Mouse (Mus musculus): ENCODE measurements around the gene Hspa12a. TPM values are rescaled to one million over a fixed set of nuclear protein-coding genes. Genes with fewer than 3 reads are reported as not detected.

Gene Hspa12a
- polyA plus RNA-seq, 1 experiment from 2014 or later, result 15.7 TPM

- ATAC-seq (ENCODE audit: low FRiP score) (no peak), DNase-seq (ENCODE audit: low spot score) (no peak)
- Histone ChIP-seq H3K27me3 (ENCODE audit: control insufficient read depth, insufficient read depth, low read length) (no peaks in the 10 kb centered on the region), H3K9me3 (ENCODE audit: control insufficient read depth, low read length) (no peaks in the 10 kb centered on the region), H3K4me3 (ENCODE audit: low read depth, low read length) (no peak within 1 kb of the TSS), H3K4me1 (replicated peaks; ENCODE audit: control insufficient read depth, insufficient read depth, low read length) (no peaks in the 10 kb centered on the region), H3K4me2 (replicated peaks; ENCODE audit: low read depth, low read length) (no peak within 1 kb of the TSS), H3K36me3 (ENCODE audit: control insufficient read depth, insufficient read depth, low read length) (no peaks in the 10 kb centered on the region), H3K9ac (ENCODE audit: low read depth, low read length) (no peak within 1 kb of the TSS), H3K27ac (ENCODE audit: low read depth, low read length) (no peak within 1 kb of the TSS)
- WGBS, result 43% methylated on average over 10 of the region's 10 CpGs
Measured at GRCm38 (mm10) chr19:58794284-58794683, 149.2 kb downstream of the Hspa12a start, which contains the start of gene 1700019N19Rik. Gene 1700019N19Rik (minus strand): TSS chr19:58794461.

- Histone ChIP-seq H3K9ac (ENCODE audit: low read depth, low read length) (no peak overlapping the region), H3K36me3 (ENCODE audit: control insufficient read depth, insufficient read depth, low read length) (no peaks in the 10 kb centered on the region), H3K4me2 (replicated peaks; ENCODE audit: low read depth, low read length) (no peak overlapping the region), H3K27me3 (ENCODE audit: control insufficient read depth, insufficient read depth, low read length) (no peaks in the 10 kb centered on the region), H3K4me1 (replicated peaks; ENCODE audit: control insufficient read depth, insufficient read depth, low read length) (no peaks in the 10 kb centered on the region), H3K27ac (ENCODE audit: low read depth, low read length) (no peak overlapping the region), H3K9me3 (ENCODE audit: control insufficient read depth, low read length) (no peaks in the 10 kb centered on the region), H3K4me3 (ENCODE audit: low read depth, low read length) (no peak overlapping the region)
- WGBS, result 85% methylated on average over 11 of the region's 11 CpGs
- DNase-seq (ENCODE audit: low spot score) (no peak), ATAC-seq (ENCODE audit: low FRiP score) (no peak)
Measured at GRCm38 (mm10) chr19:58789194-58789593, 154.3 kb downstream of the Hspa12a start.

GRCm38 (mm10) chr19:58783938-58784337 is 159.5 kb downstream of the Hspa12a start:
- Histone ChIP-seq H3K4me3 (ENCODE audit: low read depth, low read length) (no peak overlapping the region), H3K9me3 (ENCODE audit: control insufficient read depth, low read length) (no peaks in the 10 kb centered on the region), H3K9ac (ENCODE audit: low read depth, low read length) (no peak overlapping the region), H3K36me3 (ENCODE audit: control insufficient read depth, insufficient read depth, low read length) (no peaks in the 10 kb centered on the region), H3K27ac (ENCODE audit: low read depth, low read length) (no peak overlapping the region), H3K4me1 (replicated peaks; ENCODE audit: control insufficient read depth, insufficient read depth, low read length) (no peaks in the 10 kb centered on the region; the same call in 1 of the 2 replicates), H3K27me3 (ENCODE audit: control insufficient read depth, insufficient read depth, low read length) (no peaks in the 10 kb centered on the region), H3K4me2 (replicated peaks; ENCODE audit: low read depth, low read length) (no peak overlapping the region)
- ATAC-seq (ENCODE audit: low FRiP score) (0 out of 2 replicates have a peak, but pooled peaks have one; percentile 45), DNase-seq (ENCODE audit: low spot score) (peak; percentile 33)
- 38% methylated on average over 7 of the region's 7 CpGs for WGBS

GRCm38 (mm10) chr19:58781566-58781965 is 161.9 kb downstream of the Hspa12a start:
- Histone ChIP-seq H3K27me3 (ENCODE audit: control insufficient read depth, insufficient read depth, low read length) (no peaks in the 10 kb centered on the region), H3K9ac (ENCODE audit: low read depth, low read length) (no peak overlapping the region), H3K36me3 (ENCODE audit: control insufficient read depth, insufficient read depth, low read length) (no peaks in the 10 kb centered on the region), H3K9me3 (ENCODE audit: control insufficient read depth, low read length) (no peaks in the 10 kb centered on the region), H3K4me1 (replicated peaks; ENCODE audit: control insufficient read depth, insufficient read depth, low read length) (no peaks in the 10 kb centered on the region; the same call in 1 of the 2 replicates), H3K4me2 (replicated peaks; ENCODE audit: low read depth, low read length) (no peak overlapping the region), H3K27ac (ENCODE audit: low read depth, low read length) (no peak overlapping the region), H3K4me3 (ENCODE audit: low read depth, low read length) (no peak overlapping the region)
- WGBS, result 41% methylated on average over 4 of the region's 4 CpGs
- DNase-seq (ENCODE audit: low spot score) (no peak), ATAC-seq (ENCODE audit: low FRiP score) (no peak)

GRCm38 (mm10) chr19:58776461-58776860 is 167.0 kb downstream of the Hspa12a start:
- no peaks in the 10 kb centered on the region for H3K27me3 ChIP-seq (ENCODE audit: control insufficient read depth, insufficient read depth, low read length)
- no peaks in the 10 kb centered on the region; the same call in 1 of the 2 replicates for H3K4me1 ChIP-seq (replicated peaks; ENCODE audit: control insufficient read depth, insufficient read depth, low read length)
- H3K9me3 ChIP-seq (ENCODE audit: control insufficient read depth, low read length), result no peaks in the 10 kb centered on the region
- no peak overlapping the region for H3K9ac ChIP-seq (ENCODE audit: low read depth, low read length)
- 77% methylated on average over 5 of the region's 5 CpGs for WGBS
- no peak for ATAC-seq (ENCODE audit: low FRiP score)
- H3K4me2 ChIP-seq (replicated peaks; ENCODE audit: low read depth, low read length), result no peak overlapping the region
- DNase-seq (ENCODE audit: low spot score), result no peak
- no peak overlapping the region for H3K4me3 ChIP-seq (ENCODE audit: low read depth, low read length)
- no peak overlapping the region for H3K27ac ChIP-seq (ENCODE audit: low read depth, low read length)
- H3K36me3 ChIP-seq (ENCODE audit: control insufficient read depth, insufficient read depth, low read length), result no peaks in the 10 kb centered on the region

- WGBS, result 32% methylated on average over 6 of the region's 6 CpGs
- DNase-seq (ENCODE audit: low spot score) (no peak), ATAC-seq (ENCODE audit: low FRiP score) (no peak)
- H3K4me3 ChIP-seq (ENCODE audit: low read depth, low read length), result no peak overlapping the region
- no peaks in the 10 kb centered on the region for H3K36me3 ChIP-seq (ENCODE audit: control insufficient read depth, insufficient read depth, low read length)
- no peaks in the 10 kb centered on the region for H3K27me3 ChIP-seq (ENCODE audit: control insufficient read depth, insufficient read depth, low read length)
- H3K4me2 ChIP-seq (replicated peaks; ENCODE audit: low read depth, low read length), result no peak overlapping the region
- no peak overlapping the region for H3K9ac ChIP-seq (ENCODE audit: low read depth, low read length)
- H3K4me1 ChIP-seq (replicated peaks; ENCODE audit: control insufficient read depth, insufficient read depth, low read length), result no peaks in the 10 kb centered on the region
- H3K27ac ChIP-seq (ENCODE audit: low read depth, low read length), result no peak overlapping the region
- no peaks in the 10 kb centered on the region for H3K9me3 ChIP-seq (ENCODE audit: control insufficient read depth, low read length)
Measured at GRCm38 (mm10) chr19:58767329-58767728, 176.1 kb downstream of the Hspa12a start.

- peak; percentile 73 for ATAC-seq (ENCODE audit: low FRiP score)
- DNase-seq (ENCODE audit: low spot score), result peak; percentile 74
- WGBS, result 11% methylated on average over 12 of the region's 12 CpGs
- Histone ChIP-seq H3K4me2 (replicated peaks; ENCODE audit: low read depth, low read length) (no peak overlapping the region), H3K27ac (ENCODE audit: low read depth, low read length) (no peak overlapping the region), H3K36me3 (ENCODE audit: control insufficient read depth, insufficient read depth, low read length) (no peaks in the 10 kb centered on the region), H3K4me3 (ENCODE audit: low read depth, low read length) (no peak overlapping the region), H3K4me1 (replicated peaks; ENCODE audit: control insufficient read depth, insufficient read depth, low read length) (no peaks in the 10 kb centered on the region), H3K9me3 (ENCODE audit: control insufficient read depth, low read length) (no peaks in the 10 kb centered on the region), H3K27me3 (ENCODE audit: control insufficient read depth, insufficient read depth, low read length) (no peaks in the 10 kb centered on the region), H3K9ac (ENCODE audit: low read depth, low read length) (0 out of 2 replicates have a peak overlapping the region, but pooled peaks have one; percentile 17)
Measured at GRCm38 (mm10) chr19:58762848-58763541, 180.5 kb downstream of the Hspa12a start.

GRCm38 (mm10) chr19:58762316-58762715 is 181.1 kb downstream of the Hspa12a start:
- Histone ChIP-seq H3K4me1 (replicated peaks; ENCODE audit: control insufficient read depth, insufficient read depth, low read length) (no peaks in the 10 kb centered on the region), H3K9ac (ENCODE audit: low read depth, low read length) (no peak overlapping the region), H3K9me3 (ENCODE audit: control insufficient read depth, low read length) (no peaks in the 10 kb centered on the region), H3K27me3 (ENCODE audit: control insufficient read depth, insufficient read depth, low read length) (no peaks in the 10 kb centered on the region), H3K4me3 (ENCODE audit: low read depth, low read length) (no peak overlapping the region), H3K4me2 (replicated peaks; ENCODE audit: low read depth, low read length) (no peak overlapping the region), H3K36me3 (ENCODE audit: control insufficient read depth, insufficient read depth, low read length) (no peaks in the 10 kb centered on the region), H3K27ac (ENCODE audit: low read depth, low read length) (no peak overlapping the region)
- no peak for DNase-seq (ENCODE audit: low spot score)
- no peak for ATAC-seq (ENCODE audit: low FRiP score)
- WGBS, result 17% methylated on average over 6 of the region's 6 CpGs

- DNase-seq (ENCODE audit: low spot score), result no peak
- no peak for ATAC-seq (ENCODE audit: low FRiP score)
- H3K36me3 ChIP-seq (ENCODE audit: control insufficient read depth, insufficient read depth, low read length), result no peaks in the 10 kb centered on the region
- no peaks in the 10 kb centered on the region for H3K27me3 ChIP-seq (ENCODE audit: control insufficient read depth, insufficient read depth, low read length)
- no peak within 1 kb of the TSS for H3K4me2 ChIP-seq (replicated peaks; ENCODE audit: low read depth, low read length)
- H3K4me1 ChIP-seq (replicated peaks; ENCODE audit: control insufficient read depth, insufficient read depth, low read length), result no peaks in the 10 kb centered on the region
- H3K27ac ChIP-seq (ENCODE audit: low read depth, low read length), result no peak within 1 kb of the TSS
- H3K9ac ChIP-seq (ENCODE audit: low read depth, low read length), result no peak within 1 kb of the TSS
- H3K9me3 ChIP-seq (ENCODE audit: control insufficient read depth, low read length), result no peaks in the 10 kb centered on the region
- 66% methylated on average over 9 of the region's 9 CpGs for WGBS
- H3K4me3 ChIP-seq (ENCODE audit: low read depth, low read length), result no peak within 1 kb of the TSS
Measured at GRCm38 (mm10) chr19:58759423-58759822, 184.0 kb downstream of the Hspa12a start, which contains the start of gene Pnliprp2. Gene Pnliprp2 (plus strand): TSS chr19:58759719.

Measured in hindbrain, embryonic 11.5 days (tissue).